Mouse (Mus musculus) midbrain, embryonic 15.5 days (tissue): ENCODE results near the gene Spag5. TPM values are rescaled to one million over a fixed set of nuclear protein-coding genes. Genes with fewer than 3 reads are reported as not detected.

Source experiments
- ATAC-seq: fragments of 200-750 bp; cut with Nextera tagmentation; replicated peaks from 2 replicates; pipeline ENCODE4 v1.8.0; 2017; ENCODE audit warnings: moderate TSS enrichment
- H3K27ac ChIP-seq: fragments of 300-500 bp; sonication (generic); 2 replicates; pipeline ENCODE4 v1.5.1; 2015; ENCODE audit warnings: mild to moderate bottlenecking, inconsistent platforms
- H3K27me3 ChIP-seq: fragments of 300-500 bp; sonication (generic); replicated peaks from 2 replicates; pipeline ENCODE4 v1.6.1; 2015; ENCODE audit warnings: inconsistent platforms
- H3K36me3 ChIP-seq: fragments of 300-500 bp; sonication (generic); replicated peaks from 2 replicates; pipeline ENCODE4 v1.6.1; 2015; ENCODE audit warnings: inconsistent platforms
- H3K4me1 ChIP-seq: fragments of 300-500 bp; sonication (generic); 2 replicates; pipeline ENCODE4 v1.6.1; 2015; ENCODE audit warnings: inconsistent platforms
- H3K4me2 ChIP-seq: fragments of 300-500 bp; sonication (generic); 2 replicates; pipeline ENCODE4 v1.6.1; 2015; ENCODE audit warnings: inconsistent platforms, mild to moderate bottlenecking, moderate library complexity
- H3K4me3 ChIP-seq: fragments of 300-500 bp; sonication (generic); 2 replicates; pipeline ENCODE4 v1.5.1; 2015; ENCODE audit warnings: mild to moderate bottlenecking, inconsistent platforms
- H3K9ac ChIP-seq: fragments of 300-500 bp; sonication (generic); 2 replicates; pipeline ENCODE4 v1.6.1; 2015; ENCODE audit warnings: mild to moderate bottlenecking, inconsistent platforms
- H3K9me3 ChIP-seq: fragments of 300-500 bp; sonication (generic); 2 replicates; pipeline ENCODE4 v1.6.1; 2016; ENCODE audit warnings: inconsistent platforms
- WGBS: fragments of 180-500 bp; shearing (Covaris S2); methylation state at CpG from one replicate; pipeline ENCODE4 v1.1.7; 2015; ENCODE audit warnings: mixed read lengths; 5-methylcytosine and 5-hydroxymethylcytosine counted together
- polyA plus RNA-seq: library from polyadenylated mRNA; unstranded; fragments of >200 nt; fragmentation: Nextera tagmentation; extraction: Ambion mirVana; gene quantifications from 2 replicates; pipeline ENCODE4 v1.2.1, GENCODE M21; 2015

Spag5 gene
- polyA plus RNA-seq, 1 experiment from 2014 or later: 6.9 TPM

- Histone ChIP-seq H3K27me3 (no peaks in the 10 kb centered on the region), H3K27ac (no peak overlapping the region), H3K4me1 (no peaks in the 10 kb centered on the region), H3K9ac (no peak overlapping the region), H3K4me2 (no peak overlapping the region), H3K36me3 (no peaks in the 10 kb centered on the region), H3K9me3 (no peaks in the 10 kb centered on the region), H3K4me3 (no peak overlapping the region)
- no peak for ATAC-seq
- WGBS: 60% methylated on average over 2 of the region's 2 CpGs
These were observed 59.4 kb downstream of the Spag5 start for GRCm38 (mm10) chr11:78360789-78361131.

GRCm38 (mm10) chr11:78363309-78364007, 62.1 kb downstream of the Spag5 start:
- H3K27ac ChIP-seq: no peak overlapping the region
- H3K27me3 ChIP-seq: no peaks in the 10 kb centered on the region
- no peak overlapping the region for H3K4me3 ChIP-seq
- no peaks in the 10 kb centered on the region for H3K36me3 ChIP-seq
- H3K9me3 ChIP-seq: no peaks in the 10 kb centered on the region
- no peak overlapping the region for H3K4me2 ChIP-seq
- H3K9ac ChIP-seq: no peak overlapping the region
- ATAC-seq: no peak
- no peaks in the 10 kb centered on the region for H3K4me1 ChIP-seq
- 84% methylated on average over 13 of the region's 13 CpGs for WGBS

DNA sequence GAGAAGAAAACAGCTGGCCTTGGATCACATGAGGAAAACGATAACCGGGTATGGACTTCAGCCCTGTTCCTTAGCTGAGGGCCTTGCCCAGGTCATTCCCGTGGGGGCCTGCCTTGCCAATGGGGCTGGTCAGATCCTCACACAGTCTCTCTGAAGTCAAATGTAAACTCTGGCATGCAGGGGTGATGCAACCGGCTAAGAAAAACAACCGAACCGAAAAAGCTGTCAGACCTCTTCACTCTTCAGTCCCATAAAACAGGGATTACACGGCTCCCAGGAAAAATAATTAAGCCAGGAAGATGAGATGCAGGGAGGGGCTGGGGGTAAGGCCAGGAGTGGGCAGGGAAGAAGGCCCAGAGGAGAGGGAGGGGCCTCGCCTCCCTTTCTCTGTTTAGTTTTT, 62.8 kb downstream of the Spag5 start:
- no peak for ATAC-seq
- 55% methylated on average over 8 of the region's 8 CpGs for WGBS
- H3K9ac ChIP-seq: no peak overlapping the region
- no peak overlapping the region for H3K4me2 ChIP-seq
- no peaks in the 10 kb centered on the region for H3K27me3 ChIP-seq
- no peaks in the 10 kb centered on the region for H3K4me1 ChIP-seq
- H3K36me3 ChIP-seq: no peaks in the 10 kb centered on the region
- H3K4me3 ChIP-seq: no peak overlapping the region
- no peak overlapping the region for H3K27ac ChIP-seq
- H3K9me3 ChIP-seq: no peaks in the 10 kb centered on the region

DNA sequence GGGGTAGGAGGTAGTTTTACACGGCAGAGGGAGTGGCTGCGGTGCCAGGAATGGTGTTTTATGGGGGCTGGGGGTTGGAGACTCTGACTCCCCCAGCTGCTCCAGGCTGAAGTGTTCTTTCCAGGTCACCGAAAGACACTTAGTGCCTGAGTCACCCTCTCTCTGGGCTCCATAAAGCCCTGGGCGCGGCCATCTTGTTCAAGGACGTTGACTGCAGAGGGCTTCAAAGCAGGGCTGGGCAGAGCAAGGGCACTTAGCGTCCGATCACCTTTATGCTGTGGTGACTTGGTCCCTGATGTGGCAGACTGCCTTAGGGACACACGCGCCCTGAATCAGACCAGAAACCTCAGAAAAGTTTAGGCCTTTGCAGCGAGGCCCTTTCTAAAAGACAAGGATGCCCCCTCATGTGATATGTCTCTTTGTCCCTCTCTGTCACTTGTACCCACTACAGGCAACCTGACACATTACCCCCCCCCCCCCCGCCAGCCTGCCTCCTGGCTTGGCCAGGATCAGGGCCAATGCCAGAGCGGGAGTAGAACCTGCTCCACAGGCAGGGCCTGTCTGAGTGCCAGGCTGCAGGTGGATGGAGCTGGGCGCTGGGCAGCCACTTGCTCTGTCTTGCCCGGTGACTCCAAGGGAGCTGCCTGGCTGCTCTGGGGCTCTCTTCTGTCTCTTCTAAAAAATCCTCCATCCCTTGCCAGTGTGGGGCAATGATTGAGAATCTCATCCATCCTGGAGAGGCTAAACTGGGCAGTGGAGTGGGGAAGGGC, 66.3 kb downstream of the Spag5 start:
- Histone ChIP-seq H3K9me3 (no peaks in the 10 kb centered on the region), H3K27me3 (no peaks in the 10 kb centered on the region), H3K4me1 (no peaks in the 10 kb centered on the region), H3K4me3 (no peak overlapping the region), H3K4me2 (no peak overlapping the region), H3K9ac (no peak overlapping the region), H3K27ac (no peak overlapping the region), H3K36me3 (no peaks in the 10 kb centered on the region)
- WGBS: 90% methylated on average over 15 of the region's 15 CpGs
- ATAC-seq: no peak

DNA sequence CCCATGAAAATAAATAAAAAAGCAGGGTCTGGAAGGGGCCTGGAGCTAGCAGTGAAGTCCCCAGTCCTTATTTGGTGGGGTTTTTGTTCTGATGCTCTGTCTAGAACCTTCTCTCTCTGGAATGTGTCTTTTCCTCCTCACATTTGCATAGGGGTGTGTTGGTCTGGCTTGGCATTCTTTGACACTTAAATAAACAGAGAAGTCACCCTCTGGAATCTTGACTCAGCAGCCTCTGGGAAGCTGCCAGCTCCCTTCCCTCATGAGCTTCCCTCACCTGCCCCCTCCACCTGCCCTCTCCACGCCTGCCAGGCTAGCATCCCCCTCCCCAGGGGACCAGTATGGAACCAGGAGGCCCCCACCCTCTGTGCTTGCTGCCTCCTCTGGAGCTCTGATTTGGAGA, 69.1 kb downstream of the Spag5 start:
- no peaks in the 10 kb centered on the region for H3K9me3 ChIP-seq
- ATAC-seq: no peak
- WGBS: 55% methylated on average over 1 of the region's 1 CpGs
- H3K27me3 ChIP-seq: no peaks in the 10 kb centered on the region
- no peak overlapping the region for H3K4me3 ChIP-seq
- H3K27ac ChIP-seq: no peak overlapping the region
- H3K4me1 ChIP-seq: no peaks in the 10 kb centered on the region
- no peak overlapping the region for H3K9ac ChIP-seq
- no peaks in the 10 kb centered on the region for H3K36me3 ChIP-seq
- no peak overlapping the region for H3K4me2 ChIP-seq

- Histone ChIP-seq H3K36me3 (no peaks in the 10 kb centered on the region), H3K4me3 (no peak overlapping the region), H3K27ac (no peak overlapping the region), H3K9me3 (no peaks in the 10 kb centered on the region), H3K4me1 (no peaks in the 10 kb centered on the region), H3K9ac (no peak overlapping the region), H3K4me2 (no peak overlapping the region), H3K27me3 (no peaks in the 10 kb centered on the region)
- ATAC-seq: no peak
- WGBS: 88% methylated on average over 11 of the region's 11 CpGs
These were observed 70.4 kb downstream of the Spag5 start for GRCm38 (mm10) chr11:78371711-78372110.

Other genes with a start within 250 kb of the Spag5 start
- gene Eral1, start 221.1 kb upstream of the Spag5 start, polyA plus RNA-seq: 31.7 and 33.5 TPM in 2 replicates
- gene Fam222b, start 206.9 kb upstream of the Spag5 start, polyA plus RNA-seq: 33.0 and 33.4 TPM in 2 replicates
- gene Traf4, start 135.9 kb upstream of the Spag5 start, polyA plus RNA-seq: 101 and 107 TPM in 2 replicates
- gene Nek8, start 124.9 kb upstream of the Spag5 start, polyA plus RNA-seq: 6.5 and 7.3 TPM in 2 replicates
- 7.4 and 7.6 TPM in 2 replicates for gene Tlcd1, start 124.8 kb upstream of the Spag5 start, polyA plus RNA-seq
- gene Rpl23a, start 117.9 kb upstream of the Spag5 start, polyA plus RNA-seq: 695 and 703 TPM in 2 replicates
- 56.3 and 61.5 TPM in 2 replicates for gene Rab34, start 113.1 kb upstream of the Spag5 start, polyA plus RNA-seq
- 1.7 and 2.2 TPM in 2 replicates for gene Proca1, start 108.1 kb upstream of the Spag5 start, polyA plus RNA-seq
- gene Sdf2, start 55.8 kb upstream of the Spag5 start, polyA plus RNA-seq: 90.0 and 93.6 TPM in 2 replicates
- 30.0 and 31.7 TPM in 2 replicates for gene Supt6, start 55.5 kb upstream of the Spag5 start, polyA plus RNA-seq
- 55.0 and 62.3 TPM in 2 replicates for gene 2610507B11Rik, start 39.8 kb upstream of the Spag5 start, polyA plus RNA-seq
- 0.11 and 0.28 TPM in 2 replicates for gene BC030499, start 10.7 kb upstream of the Spag5 start, polyA plus RNA-seq
- gene Aldoc, start 21.4 kb downstream of the Spag5 start, polyA plus RNA-seq: 84.9 and 129 TPM in 2 replicates
- 71.5 and 76.6 TPM in 2 replicates for gene Pigs, start 26.9 kb downstream of the Spag5 start, polyA plus RNA-seq
- 80.8 and 89.7 TPM in 2 replicates for gene Unc119, start 42.0 kb downstream of the Spag5 start, polyA plus RNA-seq
- gene Foxn1, start 85.0 kb downstream of the Spag5 start, polyA plus RNA-seq: not detected in 2 replicates
- gene Slc13a2, start 120.7 kb downstream of the Spag5 start, polyA plus RNA-seq: not detected in 2 replicates
- 23.6 and 23.7 TPM in 2 replicates for gene Slc46a1, start 164.2 kb downstream of the Spag5 start, polyA plus RNA-seq
- gene Sarm1, start 196.2 kb downstream of the Spag5 start, polyA plus RNA-seq: 52.4 and 56.8 TPM in 2 replicates
- 137 and 184 TPM in 2 replicates for gene Vtn, start 197.6 kb downstream of the Spag5 start, polyA plus RNA-seq
- 0.13 and 0.17 TPM in 2 replicates for gene Sebox, start 201.9 kb downstream of the Spag5 start, polyA plus RNA-seq
- gene Tmem199, start 210.6 kb downstream of the Spag5 start, polyA plus RNA-seq: 90.5 and 91.0 TPM in 2 replicates
- 182 and 192 TPM in 2 replicates for gene Poldip2, start 210.7 kb downstream of the Spag5 start, polyA plus RNA-seq
- 64.2 and 70.0 TPM in 2 replicates for gene Tnfaip1, start 234.8 kb downstream of the Spag5 start, polyA plus RNA-seq
- gene Ift20, start 234.8 kb downstream of the Spag5 start, polyA plus RNA-seq: 117 and 128 TPM in 2 replicates
- 35.0 and 35.4 TPM in 2 replicates for gene Tmem97, start 249.2 kb downstream of the Spag5 start, polyA plus RNA-seq